ENCODE assay signal across 16 mouse cellular contexts in genomic region chr8:45916496-45916895, GRCm38 (mm10). TPM values are rescaled to one million over a fixed set of nuclear protein-coding genes. Genes with fewer than 3 reads are reported as not detected.
DNase-seq lines count a peak whose midpoint lies in the region; ATAC-seq lines count a peak whose summit lies in the region.
"Had no signal": no experiment of that assay in that cellular context is flagged by ENCODE, and none has a peak within 500 bp of the region (broad histone marks: within the 10 kb centered on the region; RNA-seq: fewer than 3 reads in every experiment).

No protein-coding gene starts in this region.

- no peak overlapping the region for H3K4me3 ChIP-seq in heart, embryonic 10.5 days
- no peak overlapping the region for H3K4me3 ChIP-seq in kidney, embryonic 15.5 days (replicated peaks)
- no peak overlapping the region for H3K4me3 ChIP-seq in limb, embryonic 15.5 days
- H3K4me3 ChIP-seq: hindbrain, embryonic 13.5 days; liver, embryonic 12.5 days; midbrain, embryonic 13.5 days had no signal

- no peak for ATAC-seq in kidney, embryonic 15.5 days (replicated peaks; ENCODE audit: low FRiP score)
- no peak for ATAC-seq in limb, embryonic 15.5 days (ENCODE audit: insufficient number of reproducible peaks, low FRiP score, low TSS enrichment, low read depth)
- ATAC-seq: intestine, postnatal 0 days; liver, embryonic 12.5 days; midbrain, embryonic 13.5 days had no signal

- no peaks in the 10 kb centered on the region for H3K4me1 ChIP-seq in heart, embryonic 10.5 days
- H3K4me1 ChIP-seq in kidney, embryonic 15.5 days, result 0 out of 2 replicates have a peak, but pooled peaks cover 10% of the 10 kb centered on the region
- peaks cover 6% of the 10 kb centered on the region; the same call in 1 of the 2 replicates for H3K4me1 ChIP-seq in limb, embryonic 15.5 days
- H3K4me1 ChIP-seq: hindbrain, embryonic 13.5 days; liver, embryonic 12.5 days; midbrain, embryonic 13.5 days had no signal

- H3K9ac ChIP-seq in kidney, embryonic 15.5 days, result no peak overlapping the region
- H3K9ac ChIP-seq in limb, embryonic 15.5 days, result no peak overlapping the region
- H3K9ac ChIP-seq: hindbrain, embryonic 13.5 days; liver, embryonic 12.5 days; midbrain, embryonic 13.5 days had no signal

- peak overlapping the region; percentile 1 for H3K27ac ChIP-seq in heart, embryonic 10.5 days
- H3K27ac ChIP-seq in kidney, embryonic 15.5 days, result peak overlapping the region; percentile 74
- H3K27ac ChIP-seq in limb, embryonic 15.5 days, result peak overlapping the region; percentile 52
- H3K27ac ChIP-seq: hindbrain, embryonic 13.5 days; liver, embryonic 12.5 days; macrophage; midbrain, embryonic 13.5 days had no signal

- H3K27me3 ChIP-seq in heart, embryonic 10.5 days (ENCODE audit: insufficient read depth, poor library complexity, severe bottlenecking), result no peaks in the 10 kb centered on the region
- H3K27me3 ChIP-seq in kidney, embryonic 15.5 days, result no peaks in the 10 kb centered on the region
- H3K27me3 ChIP-seq in limb, embryonic 15.5 days, result no peaks in the 10 kb centered on the region
- H3K27me3 ChIP-seq: hindbrain, embryonic 13.5 days; liver, embryonic 12.5 days; midbrain, embryonic 13.5 days had no signal

- WGBS in heart, embryonic 10.5 days, result 67% methylated on average over 3 of the region's 3 CpGs
- WGBS in kidney, embryonic 15.5 days, result 82% methylated on average over 3 of the region's 3 CpGs
- WGBS in limb, embryonic 15.5 days, result 77% methylated on average over 3 of the region's 3 CpGs

- H3K36me3 ChIP-seq in heart, embryonic 10.5 days, result peaks cover 57% of the 10 kb centered on the region
- no peaks in the 10 kb centered on the region for H3K36me3 ChIP-seq in kidney, embryonic 15.5 days
- H3K36me3 ChIP-seq in limb, embryonic 15.5 days, result no peaks in the 10 kb centered on the region
- H3K36me3 ChIP-seq: hindbrain, embryonic 13.5 days; liver, embryonic 12.5 days; midbrain, embryonic 13.5 days had no signal

- no peak for DNase-seq in heart, embryonic 10.5 days (ENCODE audit: low spot score)
- no peak for DNase-seq in heart, postnatal 4 days
- DNase-seq in kidney, postnatal 14 days, result no peak
- DNase-seq in ES-CJ7 (ENCODE audit: low read depth, low spot score), result peak; percentile 17
- DNase-seq in cerebellum, postnatal 4 days (ENCODE audit: low spot score in 2 of 2), result no peak
- DNase-seq in right cerebral cortex, postnatal 25 days, result no peak
- DNase-seq: cerebellum, postnatal 10 days; thymus, postnatal 4 days had no signal

- H3K9me3 ChIP-seq in heart, embryonic 10.5 days, result no peaks in the 10 kb centered on the region
- no peaks in the 10 kb centered on the region for H3K9me3 ChIP-seq in kidney, embryonic 15.5 days (replicated peaks)
- no peaks in the 10 kb centered on the region for H3K9me3 ChIP-seq in limb, embryonic 15.5 days
- H3K9me3 ChIP-seq: hindbrain, embryonic 13.5 days; liver, embryonic 12.5 days; midbrain, embryonic 13.5 days had no signal

- H3K4me2 ChIP-seq in kidney, embryonic 15.5 days, result no peak overlapping the region
- no peak overlapping the region for H3K4me2 ChIP-seq in limb, embryonic 15.5 days
- H3K4me2 ChIP-seq: hindbrain, embryonic 13.5 days; liver, embryonic 12.5 days; midbrain, embryonic 13.5 days had no signal

RNA-seq across cellular contexts. Expression of gene Ccdc110, which starts 17.9 kb away (rescaled TPM):
- 0.08 TPM in 1 of 2 replicates, not detected in the other for polyA plus RNA-seq in heart, embryonic 10.5 days (2016; fragmentation: Nextera tagmentation; extraction: Ambion mirVana)
- not detected for total RNA-seq in heart, postnatal 4 days (2021)
- not detected in 2 replicates for polyA plus RNA-seq in kidney, embryonic 15.5 days (2015; fragmentation: Nextera tagmentation; extraction: Ambion mirVana)
- polyA plus RNA-seq in limb, embryonic 15.5 days (2015; fragmentation: Nextera tagmentation; extraction: Ambion mirVana), result 0.05 TPM in 1 of 2 replicates, not detected in the other
- total RNA-seq: gastrocnemius, postnatal 25 days had no signal
- polyA plus RNA-seq: intestine, postnatal 0 days; liver, embryonic 12.5 days; macrophage had no signal

RNA-seq across cellular contexts. Expression of gene Pdlim3, which starts 31.2 kb away (rescaled TPM):
- 148 and 236 TPM in 2 replicates for polyA plus RNA-seq in heart, embryonic 10.5 days (2016; fragmentation: Nextera tagmentation; extraction: Ambion mirVana)
- total RNA-seq in heart, postnatal 4 days (2021), result 100 to 1,000 TPM; 104 to 113 TPM
- 13.2 and 23.7 TPM in 2 replicates for polyA plus RNA-seq in kidney, embryonic 15.5 days (2015; fragmentation: Nextera tagmentation; extraction: Ambion mirVana)
- polyA plus RNA-seq in limb, embryonic 15.5 days (2015; fragmentation: Nextera tagmentation; extraction: Ambion mirVana), result 83.4 and 124 TPM in 2 replicates
- polyA plus RNA-seq: macrophage had no signal

RNA-seq across cellular contexts. Expression of gene 1700029J07Rik, which starts 58.6 kb away (rescaled TPM):
- 2.5 and 2.7 TPM in 2 replicates for polyA plus RNA-seq in heart, embryonic 10.5 days (2016; fragmentation: Nextera tagmentation; extraction: Ambion mirVana)
- total RNA-seq in heart, postnatal 4 days (2021), result under 1 TPM; 0.83 to 0.86 TPM
- polyA plus RNA-seq in kidney, embryonic 15.5 days (2015; fragmentation: Nextera tagmentation; extraction: Ambion mirVana), result 4.9 and 5.5 TPM in 2 replicates
- 3.2 and 3.6 TPM in 2 replicates for polyA plus RNA-seq in limb, embryonic 15.5 days (2015; fragmentation: Nextera tagmentation; extraction: Ambion mirVana)

RNA-seq across cellular contexts. Expression of gene Ufsp2, which starts 58.8 kb away (rescaled TPM):
- 60.1 and 60.7 TPM in 2 replicates for polyA plus RNA-seq in heart, embryonic 10.5 days (2016; fragmentation: Nextera tagmentation; extraction: Ambion mirVana)
- total RNA-seq in heart, postnatal 4 days (2021), result 10 to 100 TPM; 33.4 to 33.5 TPM
- polyA plus RNA-seq in kidney, embryonic 15.5 days (2015; fragmentation: Nextera tagmentation; extraction: Ambion mirVana), result 81.8 and 83.5 TPM in 2 replicates
- 86.4 and 96.8 TPM in 2 replicates for polyA plus RNA-seq in limb, embryonic 15.5 days (2015; fragmentation: Nextera tagmentation; extraction: Ambion mirVana)

Comparison
In these comparisons a context has a peak if more than half of its experiments do, and no peak if none do; other contexts are left out.
1. H3K27ac ChIP-seq: peak in every context shown above with its lines; median percentile 74 in kidney, embryonic 15.5 days; 52 in limb, embryonic 15.5 days; 1 in heart, embryonic 10.5 days.